Mouse (Mus musculus): Measurements from ENCODE around the gene Usp30. TPM values are rescaled to one million over a fixed set of nuclear protein-coding genes. Genes with fewer than 3 reads are reported as not detected.

The Usp30 gene
- polyA plus RNA-seq, 1 experiment = 11.2 TPM

- H3K79me2 ChIP-seq (ENCODE audit: control insufficient read depth, insufficient read depth) = no peaks in the 10 kb centered on the region
- H3K36me3 ChIP-seq (ENCODE audit: control insufficient read depth, insufficient read depth) = no peaks in the 10 kb centered on the region
- no peak overlapping the region for H3ac ChIP-seq (ENCODE audit: control insufficient read depth, insufficient read length, low read depth)
- no peak for TF ChIP-seq USF1 (IDR thresholded peaks at IDR 0.05; ENCODE audit: low read depth)
- TF ChIP-seq MYOG (IDR thresholded peaks at IDR 0.05; ENCODE audit: control insufficient read depth, extremely low read depth, insufficient read length) = no peak
- no peak for TF ChIP-seq CTCF (IDR thresholded peaks at IDR 0.05; ENCODE audit: control insufficient read depth, insufficient read depth, insufficient read length)
- TF ChIP-seq MYOD1 (IDR thresholded peaks at IDR 0.05; ENCODE audit: control insufficient read depth, insufficient read length, low read depth) = no peak
- no peak for TF ChIP-seq CEBPB (IDR thresholded peaks at IDR 0.05; ENCODE audit: low read depth)
- no peak for TF ChIP-seq MAX (IDR thresholded peaks at IDR 0.05)
- TF ChIP-seq FOSL1 (IDR thresholded peaks at IDR 0.05; ENCODE audit: insufficient read depth, low read length, poor library complexity, severe bottlenecking) = no peak
- peaks cover 34% of the 10 kb centered on the region for H3K27me3 ChIP-seq (ENCODE audit: control insufficient read depth, insufficient read depth, insufficient read length)
- H3K79me3 ChIP-seq (ENCODE audit: low read depth) = no peaks in the 10 kb centered on the region
- H3K4me3 ChIP-seq (ENCODE audit: insufficient read depth, poor library complexity, severe bottlenecking) = no peak overlapping the region
Measured at GRCm38 (mm10) chr5:114066601-114067000, 1.3 kb downstream of the Usp30 start.

- Histone ChIP-seq H3K79me2 (ENCODE audit: control insufficient read depth, insufficient read depth) (no peaks in the 10 kb centered on the region), H3ac (ENCODE audit: control insufficient read depth, insufficient read length, low read depth) (no peak overlapping the region), H3K36me3 (ENCODE audit: control insufficient read depth, insufficient read depth) (no peaks in the 10 kb centered on the region), H3K4me3 (ENCODE audit: insufficient read depth, poor library complexity, severe bottlenecking) (no peak overlapping the region), H3K27me3 (ENCODE audit: control insufficient read depth, insufficient read depth, insufficient read length) (peaks cover 37% of the 10 kb centered on the region), H3K79me3 (ENCODE audit: low read depth) (no peaks in the 10 kb centered on the region)
- TF ChIP-seq MAX (IDR thresholded peaks at IDR 0.05) (no peak), FOSL1 (IDR thresholded peaks at IDR 0.05; ENCODE audit: insufficient read depth, low read length, poor library complexity, severe bottlenecking) (no peak)
Measured at GRCm38 (mm10) chr5:114067543-114067942, 2.3 kb downstream of the Usp30 start.

GRCm38 (mm10) chr5:114067982-114068381, 2.7 kb downstream of the Usp30 start:
- Histone ChIP-seq H3K36me3 (ENCODE audit: control insufficient read depth, insufficient read depth) (no peaks in the 10 kb centered on the region), H3K4me3 (ENCODE audit: insufficient read depth, poor library complexity, severe bottlenecking) (no peak overlapping the region), H3K79me3 (ENCODE audit: low read depth) (no peaks in the 10 kb centered on the region), H3ac (ENCODE audit: control insufficient read depth, insufficient read length, low read depth) (no peak overlapping the region), H3K27me3 (ENCODE audit: control insufficient read depth, insufficient read depth, insufficient read length) (peaks cover 37% of the 10 kb centered on the region), H3K79me2 (ENCODE audit: control insufficient read depth, insufficient read depth) (no peaks in the 10 kb centered on the region)
- TF ChIP-seq MYOG (IDR thresholded peaks at IDR 0.05; ENCODE audit: control insufficient read depth, extremely low read depth, insufficient read length) (no peak), CTCF (IDR thresholded peaks at IDR 0.05; ENCODE audit: control insufficient read depth, insufficient read depth, insufficient read length) (no peak), USF1 (IDR thresholded peaks at IDR 0.05; ENCODE audit: low read depth) (no peak), MYOD1 (IDR thresholded peaks at IDR 0.05; ENCODE audit: control insufficient read depth, insufficient read length, low read depth) (no peak)

- Histone ChIP-seq H3K79me2 (ENCODE audit: control insufficient read depth, insufficient read depth) (no peaks in the 10 kb centered on the region), H3K4me3 (ENCODE audit: insufficient read depth, poor library complexity, severe bottlenecking) (no peak overlapping the region), H3K27me3 (ENCODE audit: control insufficient read depth, insufficient read depth, insufficient read length) (peaks cover 32% of the 10 kb centered on the region), H3K36me3 (ENCODE audit: control insufficient read depth, insufficient read depth) (no peaks in the 10 kb centered on the region), H3K79me3 (ENCODE audit: low read depth) (no peaks in the 10 kb centered on the region), H3ac (ENCODE audit: control insufficient read depth, insufficient read length, low read depth) (no peak overlapping the region)
- TF ChIP-seq CEBPB (IDR thresholded peaks at IDR 0.05; ENCODE audit: low read depth) (no peak), MAX (IDR thresholded peaks at IDR 0.05) (no peak), MYOG (IDR thresholded peaks at IDR 0.05; ENCODE audit: control insufficient read depth, extremely low read depth, insufficient read length) (no peak), CTCF (IDR thresholded peaks at IDR 0.05; ENCODE audit: control insufficient read depth, insufficient read depth, insufficient read length) (no peak), USF1 (IDR thresholded peaks at IDR 0.05; ENCODE audit: low read depth) (no peak), MYOD1 (IDR thresholded peaks at IDR 0.05; ENCODE audit: control insufficient read depth, insufficient read length, low read depth) (no peak), FOSL1 (IDR thresholded peaks at IDR 0.05; ENCODE audit: insufficient read depth, low read length, poor library complexity, severe bottlenecking) (no peak)
Measured at GRCm38 (mm10) chr5:114070858-114071257, 5.6 kb downstream of the Usp30 start.

- no peaks in the 10 kb centered on the region for H3K79me3 ChIP-seq (ENCODE audit: low read depth)
- peaks cover 31% of the 10 kb centered on the region for H3K27me3 ChIP-seq (ENCODE audit: control insufficient read depth, insufficient read depth, insufficient read length)
- H3K79me2 ChIP-seq (ENCODE audit: control insufficient read depth, insufficient read depth) = no peaks in the 10 kb centered on the region
- TF ChIP-seq USF1 (IDR thresholded peaks at IDR 0.05; ENCODE audit: low read depth) (no peak), CEBPB (IDR thresholded peaks at IDR 0.05; ENCODE audit: low read depth) (no peak), CTCF (IDR thresholded peaks at IDR 0.05; ENCODE audit: control insufficient read depth, insufficient read depth, insufficient read length) (no peak), MYOD1 (IDR thresholded peaks at IDR 0.05; ENCODE audit: control insufficient read depth, insufficient read length, low read depth) (no peak), MYOG (IDR thresholded peaks at IDR 0.05; ENCODE audit: control insufficient read depth, extremely low read depth, insufficient read length) (no peak), FOSL1 (IDR thresholded peaks at IDR 0.05; ENCODE audit: insufficient read depth, low read length, poor library complexity, severe bottlenecking) (no peak), MAX (IDR thresholded peaks at IDR 0.05) (no peak)
- H3K36me3 ChIP-seq (ENCODE audit: control insufficient read depth, insufficient read depth) = no peaks in the 10 kb centered on the region
- no peak overlapping the region for H3ac ChIP-seq (ENCODE audit: control insufficient read depth, insufficient read length, low read depth)
- no peak overlapping the region for H3K4me3 ChIP-seq (ENCODE audit: insufficient read depth, poor library complexity, severe bottlenecking)
Measured at GRCm38 (mm10) chr5:114072262-114072661, 7.0 kb downstream of the Usp30 start.

- Histone ChIP-seq H3K79me2 (ENCODE audit: control insufficient read depth, insufficient read depth) (no peaks in the 10 kb centered on the region), H3ac (ENCODE audit: control insufficient read depth, insufficient read length, low read depth) (no peak overlapping the region), H3K4me3 (ENCODE audit: insufficient read depth, poor library complexity, severe bottlenecking) (no peak overlapping the region), H3K27me3 (ENCODE audit: control insufficient read depth, insufficient read depth, insufficient read length) (peaks cover 27% of the 10 kb centered on the region), H3K79me3 (ENCODE audit: low read depth) (no peaks in the 10 kb centered on the region), H3K36me3 (ENCODE audit: control insufficient read depth, insufficient read depth) (no peaks in the 10 kb centered on the region)
- TF ChIP-seq MYOG (IDR thresholded peaks at IDR 0.05; ENCODE audit: control insufficient read depth, extremely low read depth, insufficient read length) = no peak
- TF ChIP-seq MYOD1 (IDR thresholded peaks at IDR 0.05; ENCODE audit: control insufficient read depth, insufficient read length, low read depth) = no peak
- TF ChIP-seq USF1 (IDR thresholded peaks at IDR 0.05; ENCODE audit: low read depth) = no peak
- no peak for TF ChIP-seq CEBPB (IDR thresholded peaks at IDR 0.05; ENCODE audit: low read depth)
- no peak for TF ChIP-seq FOSL1 (IDR thresholded peaks at IDR 0.05; ENCODE audit: insufficient read depth, low read length, poor library complexity, severe bottlenecking)
- no peak for TF ChIP-seq CTCF (IDR thresholded peaks at IDR 0.05; ENCODE audit: control insufficient read depth, insufficient read depth, insufficient read length)
- no peak for TF ChIP-seq MAX (IDR thresholded peaks at IDR 0.05)
Measured at GRCm38 (mm10) chr5:114077009-114077408, 11.7 kb downstream of the Usp30 start.

Data from C2C12 (cell line).